22 mouse cellular contexts compared by ENCODE assay signal in the genomic region with DNA sequence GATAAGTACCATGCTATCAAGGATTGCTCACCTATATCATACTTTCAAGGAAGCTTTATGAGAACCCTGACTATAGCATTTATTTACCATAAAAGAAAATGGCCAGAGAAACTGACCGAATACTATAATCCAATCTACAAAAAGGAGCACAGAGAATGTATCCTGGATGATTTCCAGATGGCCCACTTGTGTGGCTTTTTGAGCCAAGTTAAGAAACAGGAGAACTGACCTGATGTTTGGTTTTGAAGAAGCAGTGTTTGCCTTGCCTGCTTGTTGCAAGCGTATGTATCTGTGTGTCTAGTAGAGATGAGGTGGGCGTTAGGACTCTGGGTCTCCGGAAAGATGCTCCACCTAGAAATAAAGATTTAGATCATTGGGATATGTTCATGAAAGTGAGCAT.
DNase-seq lines count a peak whose midpoint lies in the region; ATAC-seq and TF ChIP-seq lines count a peak whose summit lies in the region.
"Had no signal": no experiment of that assay in that cellular context is flagged by ENCODE, and none has a peak within 500 bp of the region (broad histone marks: within the 10 kb centered on the region; RNA-seq: fewer than 3 reads in every experiment).

No protein-coding gene starts in this region.

- H3K27me3 ChIP-seq in heart, embryonic 12.5 days (replicated peaks), result no peaks in the 10 kb centered on the region
- H3K27me3 ChIP-seq: CH12.LX; embryonic facial prominence, embryonic 15.5 days; heart, embryonic 15.5 days; hindbrain, embryonic 13.5 days; Patski had no signal

- no peak overlapping the region for H3K4me2 ChIP-seq in heart, embryonic 12.5 days
- H3K4me2 ChIP-seq: embryonic facial prominence, embryonic 15.5 days; heart, embryonic 15.5 days; hindbrain, embryonic 13.5 days had no signal

- no peak overlapping the region for H3K4me3 ChIP-seq in left cerebral cortex, adult 2 months
- H3K4me3 ChIP-seq in heart, embryonic 12.5 days, result no peak overlapping the region
- H3K4me3 ChIP-seq: embryonic facial prominence, embryonic 15.5 days; erythroblast, embryonic 14.5 days; forebrain, embryonic 10.5 days; heart, embryonic 10.5 days; heart, embryonic 15.5 days; hindbrain, embryonic 13.5 days had no signal

- no peak overlapping the region for H3K9ac ChIP-seq in heart, embryonic 12.5 days
- H3K9ac ChIP-seq: embryonic facial prominence, embryonic 15.5 days; heart, embryonic 15.5 days; hindbrain, embryonic 13.5 days had no signal

- no peak for DNase-seq in left cerebral cortex, adult 2 months (ENCODE audit: extremely low spot score in 1 of 2, low spot score in 2 of 2)
- DNase-seq in left cerebral cortex, adult 8-10 months (ENCODE audit: low spot score in 2 of 2), result no peak
- DNase-seq in cerebellum, adult 9-10 months, result peak; percentile 71
- peak; percentile 23 to 24 for DNase-seq in cerebellum, postnatal 25 days
- no peak for DNase-seq in kidney, adult 18-20 months
- DNase-seq: adrenal gland, adult 2 months; adrenal gland, postnatal 25 days; embryo, embryonic 11 days; heart, adult 18-20 months; heart, postnatal 14 days; kidney, adult 11 months had no signal

- no peaks in the 10 kb centered on the region for H3K36me3 ChIP-seq in heart, embryonic 12.5 days
- H3K36me3 ChIP-seq: embryonic facial prominence, embryonic 15.5 days; forebrain, embryonic 10.5 days; heart, embryonic 10.5 days; heart, embryonic 15.5 days; hindbrain, embryonic 13.5 days had no signal

- no peak for ATAC-seq in heart, embryonic 12.5 days (ENCODE audit: insufficient number of reproducible peaks, low FRiP score)
- ATAC-seq: forebrain, embryonic 14.5 days; hindbrain, postnatal 0 days; Patski had no signal

- no peaks in the 10 kb centered on the region for H3K9me3 ChIP-seq in heart, embryonic 12.5 days (replicated peaks)
- H3K9me3 ChIP-seq: embryonic facial prominence, embryonic 15.5 days; forebrain, embryonic 10.5 days; heart, embryonic 10.5 days; heart, embryonic 15.5 days; hindbrain, embryonic 13.5 days had no signal

- no peak for TF ChIP-seq CTCF in left cerebral cortex, adult 2 months (IDR thresholded peaks at IDR 0.05)

- intact Hi-C loops in left cerebral cortex, adult 2 months (cut with DNase I), result no loop called here

- no peaks in the 10 kb centered on the region for H3K4me1 ChIP-seq in heart, embryonic 12.5 days (replicated peaks)
- H3K4me1 ChIP-seq: embryonic facial prominence, embryonic 15.5 days; forebrain, embryonic 10.5 days; heart, embryonic 10.5 days; heart, embryonic 15.5 days; hindbrain, embryonic 13.5 days had no signal

- WGBS in heart, embryonic 12.5 days, result 76% methylated on average over 4 of the region's 4 CpGs

- 0 out of 2 replicates have a peak overlapping the region, but pooled peaks have one; percentile 5 for H3K27ac ChIP-seq in left cerebral cortex, adult 2 months
- no peak overlapping the region for H3K27ac ChIP-seq in heart, embryonic 12.5 days (ENCODE audit: poor library complexity, severe bottlenecking)
- H3K27ac ChIP-seq: embryonic facial prominence, embryonic 15.5 days; forebrain, embryonic 10.5 days; heart, embryonic 10.5 days; heart, embryonic 15.5 days; hindbrain, postnatal 0 days had no signal

Comparison
In these comparisons a context has a peak if more than half of its experiments do, and no peak if none do; other contexts are left out.
1. DNase-seq: peak in cerebellum, adult 9-10 months (single experiment) and cerebellum, postnatal 25 days (2 of 2); none in left cerebral cortex, adult 2 months (0 of 2), left cerebral cortex, adult 8-10 months (0 of 2) and kidney, adult 18-20 months (single experiment).